Mouse (Mus musculus) c-Kit-positive CD71-negative TER-119-negative erythroid progenitor cells, embryonic 14.5 days (primary cell): ENCODE results near the gene Trio.

Experiments used
- DNase-seq: peaks from one replicate; pipeline ENCODE4 v3.0.0-alpha.2; 2013; ENCODE audit warnings: low read depth

The Trio gene

DNA sequence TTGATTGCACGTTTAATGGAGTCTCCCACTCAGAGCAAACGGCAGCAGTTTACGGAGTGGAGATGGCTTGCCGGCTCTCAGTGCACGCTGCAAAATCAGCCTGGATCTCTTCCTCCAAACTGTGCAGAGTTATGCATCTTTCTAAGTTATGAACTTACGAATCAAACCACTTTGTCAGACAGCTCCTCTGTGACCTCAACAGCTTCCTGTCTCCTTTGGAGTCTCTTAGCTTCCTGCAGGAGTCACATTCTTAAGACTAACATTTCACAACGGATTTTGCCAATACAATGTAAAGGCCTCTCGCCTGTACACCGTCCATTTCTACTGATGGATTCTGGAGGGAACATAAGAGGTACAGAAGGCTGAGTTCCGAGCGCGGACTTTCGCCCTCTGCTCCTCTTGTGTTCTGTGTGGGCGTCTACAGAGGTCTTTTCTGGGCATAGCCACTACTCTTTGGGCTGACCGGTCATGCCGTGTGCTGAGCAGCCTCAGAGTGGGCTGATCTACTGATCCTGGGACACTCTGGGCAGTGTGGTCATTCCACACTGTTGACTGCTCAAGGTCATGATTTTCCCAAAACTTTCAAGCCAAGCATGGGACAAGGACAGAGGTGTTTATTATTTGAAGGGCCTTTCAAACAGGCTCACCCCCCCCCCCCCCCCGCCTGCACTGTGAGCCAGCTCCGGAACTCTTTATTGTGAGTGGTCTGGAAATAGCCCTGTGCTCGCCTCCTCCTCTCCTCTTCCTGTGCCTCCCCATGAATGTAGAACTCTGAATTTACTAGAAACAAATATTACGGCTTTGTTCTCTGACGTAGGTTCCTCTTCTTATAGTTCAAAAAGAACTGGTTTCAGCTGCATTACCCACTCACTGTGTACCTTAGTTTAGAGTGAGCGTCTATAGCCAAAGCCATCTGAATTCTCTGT is 229.4 kb downstream of the Trio start:
- no peak for DNase-seq

DNA sequence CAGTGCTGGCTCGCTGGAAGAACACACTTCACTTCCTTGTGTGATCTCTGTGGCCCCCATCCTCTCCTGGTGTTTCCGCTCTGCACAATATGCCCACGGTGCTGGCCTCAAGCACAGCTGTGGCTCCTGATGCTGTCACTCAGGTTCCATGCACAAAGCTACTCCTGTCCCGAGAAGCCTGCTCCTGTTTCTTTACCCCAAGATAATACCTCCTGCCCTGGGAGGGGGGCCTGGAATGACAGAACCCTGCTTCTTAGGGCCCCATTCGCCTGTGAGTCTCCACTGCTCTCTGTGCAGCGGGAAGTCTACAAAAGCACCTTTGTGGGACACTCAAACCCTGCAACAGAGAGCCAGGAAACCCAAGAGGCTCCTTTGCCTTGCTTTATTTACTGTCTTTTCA is 232.4 kb downstream of the Trio start:
- no peak for DNase-seq

- no peak for DNase-seq
Observed at GRCm38 (mm10) chr15:27792473-27792872, 233.2 kb downstream of the Trio start.

- no peak for DNase-seq
Observed at GRCm38 (mm10) chr15:27791141-27791540, 234.5 kb downstream of the Trio start.

DNA sequence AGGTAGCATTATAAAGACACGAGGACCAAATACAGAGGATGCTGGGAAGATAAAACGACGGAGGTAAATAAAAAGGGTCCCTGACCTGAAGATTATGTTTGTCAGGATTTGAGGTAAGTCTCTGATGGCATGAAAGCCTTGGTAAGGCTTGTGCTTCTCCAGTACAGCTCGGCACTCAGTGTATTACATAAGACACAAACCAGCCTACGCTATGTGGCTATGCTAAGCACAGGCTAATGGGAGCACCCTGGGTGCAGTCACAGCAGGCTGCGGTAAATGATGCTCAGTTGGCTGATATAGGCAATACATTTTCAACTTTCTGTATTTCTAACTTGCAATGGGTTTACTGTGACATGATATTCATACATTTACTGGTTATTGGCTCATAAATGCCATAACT is 234.9 kb downstream of the Trio start:
- no peak for DNase-seq

- DNase-seq: no peak
Observed at GRCm38 (mm10) chr15:27789325-27789724, 236.3 kb downstream of the Trio start.

GRCm38 (mm10) chr15:27788122-27788759 is 237.4 kb downstream of the Trio start:
- DNase-seq: no peak

DNA sequence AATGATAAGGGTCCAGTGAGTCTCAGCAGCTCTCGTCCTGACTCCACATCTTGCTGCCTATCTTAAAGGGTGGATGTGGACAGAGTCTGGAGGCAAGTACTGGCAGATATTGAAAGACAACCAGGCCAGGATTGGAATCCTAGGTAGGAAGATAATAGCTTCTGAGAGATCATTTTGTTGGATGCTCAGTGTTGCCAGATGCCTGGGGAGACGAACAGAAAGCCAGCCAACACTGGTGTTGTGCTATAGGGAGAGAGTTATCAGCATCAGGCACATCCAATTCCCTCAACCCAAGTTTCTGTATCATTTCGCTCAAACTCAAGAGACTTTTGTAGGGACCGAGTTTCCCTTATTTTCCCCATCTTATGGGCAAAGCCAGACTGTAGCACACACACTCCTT is 238.5 kb downstream of the Trio start:
- DNase-seq: no peak

DNA sequence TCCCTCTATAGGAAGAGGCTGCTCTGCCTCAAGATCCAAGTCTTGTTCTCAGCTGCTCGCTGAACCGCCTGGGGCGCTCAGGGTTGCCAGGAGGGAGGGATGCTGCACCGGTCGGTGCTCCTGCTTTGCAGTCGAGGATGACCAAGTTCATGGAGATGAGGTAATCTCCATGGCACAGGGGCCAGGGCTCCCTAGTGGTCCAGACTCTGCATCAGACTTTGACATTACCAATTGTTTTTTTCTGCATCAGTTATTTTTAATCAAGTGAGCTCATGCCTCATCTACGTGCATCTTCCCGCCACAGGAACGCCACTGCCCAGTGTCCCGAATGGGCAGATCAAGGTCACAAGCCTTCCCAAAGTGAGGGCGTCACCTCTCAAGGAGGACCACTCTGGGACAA is 239.2 kb downstream of the Trio start:
- DNase-seq: no peak

GRCm38 (mm10) chr15:27785280-27786001 is 240.2 kb downstream of the Trio start:
- no peak for DNase-seq

DNA sequence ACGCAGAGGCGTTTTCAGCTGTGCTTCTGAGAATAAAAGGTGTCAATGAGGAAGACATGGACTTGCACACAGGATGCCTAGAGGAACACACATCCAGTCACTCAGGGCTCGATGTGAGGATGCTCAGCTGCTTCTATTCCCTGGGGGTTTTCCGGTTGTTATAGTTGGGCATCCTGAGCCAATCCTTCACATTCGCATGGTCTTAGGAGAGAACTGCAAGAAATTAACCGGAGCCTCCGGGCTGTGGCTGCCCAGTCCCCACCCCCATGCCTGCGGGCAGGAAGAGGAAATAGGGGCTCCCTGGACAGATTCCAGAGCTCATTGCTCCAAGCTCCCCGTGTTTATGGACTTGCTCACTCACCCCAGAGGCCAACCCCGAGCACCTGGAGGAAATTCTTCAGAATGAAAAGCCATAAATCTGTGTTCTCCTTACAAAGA is 241.5 kb downstream of the Trio start:
- DNase-seq: peak; percentile 18

- DNase-seq: peak; percentile 26
Observed at GRCm38 (mm10) chr15:27783541-27784125, 242.0 kb downstream of the Trio start.

DNA sequence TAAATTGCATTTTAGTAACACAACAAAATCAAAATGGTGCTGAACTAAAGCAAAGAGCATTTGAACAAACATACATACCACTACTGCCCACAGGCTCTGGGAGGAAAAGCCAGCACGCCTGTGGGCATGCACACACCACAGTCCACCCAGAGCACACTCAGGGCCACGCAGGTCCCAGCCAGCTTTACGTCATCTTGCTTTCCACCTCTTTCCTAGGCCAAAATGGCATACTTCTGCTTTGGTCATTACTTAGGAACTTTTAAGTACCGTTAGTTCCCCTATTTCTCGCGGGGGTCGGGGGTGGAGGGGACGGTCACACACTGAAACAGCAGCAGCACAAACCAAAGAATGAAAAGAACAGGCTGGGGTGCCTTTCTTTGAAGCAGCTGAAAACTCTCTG is 242.6 kb downstream of the Trio start:
- DNase-seq: peak; percentile 39

DNA sequence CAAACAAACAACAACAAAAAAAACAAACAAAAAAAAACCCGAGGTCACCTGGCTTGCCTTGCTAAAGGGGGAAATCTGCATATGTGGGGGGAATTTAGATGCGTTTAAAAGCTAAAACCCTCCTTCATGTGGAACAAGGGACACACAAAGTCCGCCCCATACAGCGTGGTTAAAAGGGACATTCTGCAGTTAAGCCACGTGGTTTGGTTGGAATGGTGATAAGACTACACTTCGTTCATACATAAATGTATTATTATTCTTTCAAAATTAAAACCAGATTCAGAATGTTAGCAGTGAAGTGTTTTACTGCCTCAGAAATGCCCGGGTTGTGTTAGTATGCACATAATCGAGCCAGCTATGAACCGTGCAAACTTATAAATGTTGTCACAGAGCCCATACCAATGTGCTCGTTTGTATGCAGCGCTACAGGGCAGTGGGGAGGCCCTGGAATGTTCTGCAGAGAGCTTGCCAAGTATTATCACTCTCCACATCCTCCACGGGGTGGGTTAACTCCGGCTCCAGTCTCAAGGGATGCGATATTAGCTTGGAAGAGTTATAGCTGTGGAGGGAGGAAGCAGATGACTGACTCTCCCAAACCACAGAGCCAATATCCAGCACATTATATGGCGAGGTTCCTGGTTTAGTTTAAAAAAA is 243.1 kb downstream of the Trio start:
- DNase-seq: no peak

GRCm38 (mm10) chr15:27779827-27780226 is 245.8 kb downstream of the Trio start:
- no peak for DNase-seq

- DNase-seq: no peak
Observed at GRCm38 (mm10) chr15:27779398-27779797, 246.2 kb downstream of the Trio start.

- no peak for DNase-seq
Observed at GRCm38 (mm10) chr15:27778256-27778655, 247.4 kb downstream of the Trio start.

- DNase-seq: no peak
Observed at GRCm38 (mm10) chr15:27777455-27778190, 248.0 kb downstream of the Trio start.

GRCm38 (mm10) chr15:27774481-27774880 is 251.2 kb downstream of the Trio start:
- DNase-seq: no peak

DNA sequence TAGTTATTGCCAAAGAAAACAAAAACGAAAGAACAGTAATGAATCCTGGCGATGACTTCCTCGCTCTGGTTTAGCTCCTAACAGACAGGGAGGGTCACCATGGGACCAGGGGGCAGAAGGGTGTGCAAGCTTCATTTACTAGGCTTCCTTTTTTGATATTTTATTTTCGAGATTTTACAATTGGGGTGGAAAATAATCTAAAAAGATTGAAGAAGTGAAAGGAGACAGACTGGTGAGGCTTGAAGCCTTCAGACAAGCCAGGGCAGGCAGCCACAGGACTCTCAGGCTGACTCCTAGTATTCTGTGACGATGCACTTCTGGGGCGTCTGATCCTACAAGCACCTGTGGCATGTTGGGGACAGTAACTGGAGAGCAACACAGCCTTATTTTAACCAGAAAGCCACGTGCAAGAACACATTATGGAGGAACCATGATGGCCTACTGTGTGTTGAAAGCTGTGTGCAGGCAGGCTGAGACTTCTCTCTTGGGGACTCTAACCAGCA is 253.5 kb downstream of the Trio start:
- DNase-seq: no peak

GRCm38 (mm10) chr15:27771581-27771980 is 254.1 kb downstream of the Trio start:
- DNase-seq: no peak
